Mouse (Mus musculus) 416B (cell line): ENCODE measurements around the gene Lor.

Source experiments
- DNase-seq: peaks from one replicate; pipeline ENCODE4 v3.0.0; 2011; ENCODE audit warnings: low read depth

Lor gene

DNA sequence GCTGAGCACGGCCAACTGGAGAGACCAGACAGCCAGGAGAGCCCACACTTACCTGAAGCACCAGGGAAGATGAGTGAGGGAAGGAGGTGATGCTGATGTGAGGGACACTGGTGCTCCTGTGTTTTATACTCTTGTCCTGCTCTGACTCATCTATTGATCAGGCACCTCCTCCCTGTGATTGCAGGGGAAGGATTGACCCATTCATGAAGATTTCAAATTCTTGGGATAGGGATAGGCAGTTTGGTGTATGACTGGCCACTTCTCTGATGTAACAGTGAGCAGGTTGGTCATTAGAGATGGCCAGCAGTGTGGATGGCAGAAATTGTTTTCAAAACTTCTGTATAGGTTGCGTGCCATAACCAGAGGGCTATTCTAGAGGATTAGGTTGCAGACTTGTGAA lies at the start of gene Lor:
TSS of gene Lor (minus strand) at position 101 of the 400 bp plus-strand sequence.
- DNase-seq: no peak

DNA sequence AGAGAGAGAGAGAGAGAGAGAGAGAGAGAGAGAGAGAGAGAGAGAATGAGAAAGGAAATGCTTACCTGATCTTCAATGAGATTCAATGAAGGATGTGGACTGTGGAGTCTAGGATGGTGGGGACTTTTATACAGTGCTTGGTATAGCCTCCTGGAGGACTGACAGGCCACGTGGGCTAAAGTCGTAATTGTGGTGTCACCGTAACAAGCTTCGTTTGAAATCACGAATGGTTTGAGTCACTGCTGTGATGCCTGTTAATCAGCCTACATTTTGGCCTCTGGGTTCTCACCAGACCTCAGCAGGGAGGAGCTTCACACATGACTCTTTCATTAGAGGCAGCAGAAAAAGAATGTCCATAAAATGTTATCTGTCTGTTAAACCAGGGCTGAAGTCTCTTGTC lies 40.9 kb upstream of the Lor start, which contains the start of gene Prr9:
TSS of gene Prr9 (minus strand) at position 101 of the 400 bp plus-strand sequence.
- DNase-seq: no peak

DNA sequence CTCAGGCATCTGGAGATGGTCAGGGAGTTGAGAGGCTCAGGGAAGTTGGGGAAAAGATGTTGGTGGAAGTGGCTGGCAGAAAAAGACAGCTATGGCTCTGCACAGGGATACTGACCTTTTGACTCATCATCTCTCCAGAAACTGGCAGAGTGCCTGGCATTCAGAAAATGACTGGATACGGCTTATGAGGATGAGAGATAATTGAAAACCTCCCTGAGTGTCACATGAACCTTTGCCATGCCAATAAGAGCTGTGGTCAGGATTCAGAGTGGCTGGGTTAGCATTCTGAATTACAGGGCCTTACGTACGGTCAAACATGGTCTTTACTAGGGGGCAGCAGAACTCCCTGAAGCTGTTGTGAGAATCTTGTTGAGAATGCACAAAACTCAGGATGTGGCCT lies 38.0 kb upstream of the Lor start:
- DNase-seq: no peak

DNA sequence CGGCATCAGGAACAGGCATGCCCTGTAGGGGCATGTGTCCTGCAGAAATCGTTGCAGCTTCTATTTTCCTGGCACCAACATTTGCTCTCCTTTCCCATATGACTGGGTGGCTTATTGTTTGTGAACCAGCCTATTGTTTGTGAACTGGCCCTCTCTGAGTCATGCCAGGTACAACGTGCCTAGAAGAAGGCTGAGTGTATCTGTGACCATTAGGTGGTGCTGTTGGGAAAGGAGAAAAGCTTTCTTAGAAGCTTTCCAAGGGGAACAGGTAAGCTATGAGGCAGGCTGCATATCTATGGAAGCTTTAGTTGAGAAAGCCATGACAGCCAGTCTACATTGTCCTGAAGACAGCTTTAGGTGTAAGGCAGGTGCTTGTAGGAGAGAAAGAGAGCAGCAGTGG lies 35.0 kb upstream of the Lor start:
- DNase-seq: peak; percentile 52

DNA sequence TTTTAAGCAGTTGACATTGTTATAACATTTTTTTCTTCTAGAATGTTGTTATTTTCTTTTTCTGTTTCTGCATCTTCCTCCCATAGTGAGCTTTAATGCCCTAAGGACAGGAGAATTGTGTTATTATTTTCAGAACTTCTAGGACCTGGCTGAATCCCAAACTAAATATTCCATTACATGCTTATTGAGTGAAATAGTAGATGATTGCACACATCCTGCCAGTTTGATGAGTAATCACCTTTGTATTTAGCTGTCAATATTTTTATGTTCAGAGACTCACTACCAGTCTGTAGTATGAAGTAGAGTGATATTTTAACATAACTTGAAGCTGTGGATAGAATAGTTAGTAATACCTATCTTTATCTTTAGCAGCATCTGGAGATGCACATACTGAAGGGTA lies 28.6 kb upstream of the Lor start:
- no peak for DNase-seq

DNA sequence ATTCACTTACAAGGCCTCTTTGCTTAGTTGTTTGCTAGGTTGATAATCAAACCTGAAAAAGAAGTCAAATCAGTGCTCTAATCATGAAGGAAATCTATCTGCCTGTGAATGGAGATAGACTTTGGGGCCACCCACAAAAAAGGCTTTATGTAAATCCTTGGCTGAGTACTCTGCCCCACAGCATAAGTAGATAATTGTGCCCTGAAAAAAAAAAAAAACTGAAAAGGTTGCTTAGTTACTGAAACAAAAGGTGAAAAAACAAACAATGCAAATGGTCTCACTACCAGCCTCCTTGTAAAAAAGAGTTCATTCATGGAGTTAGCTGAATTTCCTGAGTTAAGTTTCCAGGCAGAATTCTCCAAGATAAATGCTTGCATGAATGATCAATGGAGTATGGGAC lies 27.8 kb upstream of the Lor start:
- DNase-seq: no peak

DNA sequence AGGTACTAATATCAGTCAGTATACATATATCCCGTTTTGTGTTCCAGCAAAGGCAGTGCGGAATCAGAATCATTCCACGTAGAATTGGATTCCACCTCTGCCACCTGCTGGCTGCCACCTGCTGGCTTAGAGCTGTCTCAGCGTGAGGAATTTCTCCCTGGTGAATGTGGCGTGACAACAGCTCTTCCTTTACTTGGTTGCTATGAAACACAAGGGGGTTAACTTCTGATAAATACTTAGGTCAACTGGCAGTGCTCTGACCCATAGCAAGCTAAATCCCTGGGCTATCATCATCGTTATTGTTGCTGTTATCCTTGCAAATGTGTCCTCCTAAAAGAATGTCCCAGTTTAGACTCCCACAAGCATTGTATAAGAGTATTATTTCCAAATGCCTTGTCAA lies 23.6 kb upstream of the Lor start:
- no peak for DNase-seq

DNA sequence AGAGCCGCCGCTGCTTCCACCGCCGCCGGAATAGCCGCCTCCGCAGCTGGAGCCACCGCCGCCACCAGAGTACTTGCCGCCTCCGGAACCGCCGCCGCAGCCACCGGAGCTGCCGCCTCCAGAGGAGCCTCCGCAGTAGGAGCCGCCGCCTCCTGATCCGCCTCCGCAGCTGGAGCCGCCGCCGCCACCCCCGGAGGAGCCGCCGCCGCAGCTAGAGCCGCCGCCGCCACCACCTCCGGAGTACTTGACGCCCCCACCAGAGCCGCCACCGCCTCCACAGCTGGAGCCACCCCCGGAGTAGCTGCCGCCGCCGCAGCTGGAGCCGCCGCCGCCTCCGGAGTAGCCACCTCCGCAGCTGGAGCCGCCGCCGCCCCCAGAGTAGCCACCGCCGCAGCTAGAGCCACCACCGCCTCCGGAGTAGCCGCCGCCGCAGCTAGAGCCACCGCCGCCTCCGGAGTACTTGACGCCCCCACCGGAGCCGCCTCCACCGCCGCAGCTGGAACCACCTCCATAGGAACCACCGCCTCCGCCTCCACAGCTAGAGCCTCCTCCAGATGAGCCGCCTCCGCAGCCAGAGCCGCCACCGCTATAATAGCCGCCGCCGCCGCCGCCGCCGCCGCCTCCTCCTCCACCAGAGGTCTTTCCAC lies 1.5 kb downstream of the Lor start:
- DNase-seq: no peak

DNA sequence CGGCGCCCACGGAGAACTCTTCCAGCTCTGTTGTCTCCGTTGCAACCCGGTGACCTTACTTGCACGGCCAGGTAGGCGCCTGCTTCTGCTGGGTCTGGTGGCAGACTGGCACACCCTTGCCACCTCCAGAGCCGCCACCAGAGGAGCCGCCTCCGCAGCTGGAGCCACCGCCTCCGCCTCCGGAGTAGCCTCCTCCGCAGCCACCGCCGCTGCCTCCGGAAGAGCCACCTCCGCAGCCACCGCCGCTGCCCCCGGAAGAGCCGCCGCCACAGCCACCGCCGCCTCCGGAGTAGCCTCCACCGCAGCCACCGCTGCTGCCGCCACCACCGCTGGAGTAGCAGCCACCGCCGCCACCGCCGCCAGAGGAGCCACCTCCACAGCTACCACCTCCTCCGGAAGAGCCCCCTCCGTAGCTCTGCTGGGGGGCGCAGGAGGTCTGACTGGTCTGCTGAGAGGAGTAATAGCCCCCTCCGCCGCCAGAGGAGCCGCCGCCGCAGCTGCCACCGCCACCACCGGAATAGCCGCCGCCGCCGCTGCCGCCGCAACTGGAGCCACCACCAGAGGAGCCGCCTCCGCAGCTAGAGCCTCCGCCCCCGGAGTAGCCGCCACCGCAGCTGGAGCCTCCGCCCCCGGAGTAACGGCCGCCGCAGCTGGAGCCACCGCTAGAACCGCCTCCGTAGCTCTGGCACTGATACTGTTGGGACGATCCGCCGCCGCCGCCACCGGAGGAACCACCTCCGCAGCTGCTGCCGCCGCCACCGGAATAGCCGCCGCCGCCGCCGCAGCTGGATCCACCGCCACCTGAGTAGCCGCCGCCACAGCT lies 2.3 kb downstream of the Lor start:
- DNase-seq: no peak

DNA sequence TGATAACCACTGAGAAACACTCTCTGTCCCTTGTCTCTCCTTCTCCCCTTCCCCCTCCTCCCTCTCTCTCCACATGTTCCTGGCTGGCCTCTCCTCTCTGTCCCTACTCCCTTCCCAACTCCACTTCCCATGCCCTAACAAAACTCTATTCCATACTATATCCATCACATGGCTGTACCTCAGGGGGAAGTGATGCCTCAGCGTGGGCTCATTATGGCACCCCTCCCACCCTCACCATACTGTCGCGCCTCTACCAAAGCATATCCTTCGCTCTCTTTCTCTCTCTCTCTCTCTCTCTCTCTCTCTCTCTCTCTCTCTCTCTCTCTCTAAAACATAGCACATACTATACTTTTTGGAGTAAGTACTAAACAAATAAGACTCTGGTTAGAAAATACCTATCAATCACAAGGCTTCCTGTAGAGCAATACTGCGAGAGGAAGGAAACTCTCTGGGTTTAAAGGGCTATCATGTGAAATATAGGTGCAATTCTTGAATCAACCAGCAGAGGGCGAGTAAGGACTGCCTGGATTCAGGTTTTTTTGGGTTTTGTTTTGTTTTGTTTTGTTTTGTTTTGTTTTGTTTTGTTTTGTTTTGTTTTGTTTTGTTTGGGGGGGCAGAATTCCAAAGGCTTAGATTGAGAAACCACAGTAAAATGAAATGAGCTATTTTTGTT lies 32.4 kb downstream of the Lor start:
- DNase-seq: peak; percentile 17

DNA sequence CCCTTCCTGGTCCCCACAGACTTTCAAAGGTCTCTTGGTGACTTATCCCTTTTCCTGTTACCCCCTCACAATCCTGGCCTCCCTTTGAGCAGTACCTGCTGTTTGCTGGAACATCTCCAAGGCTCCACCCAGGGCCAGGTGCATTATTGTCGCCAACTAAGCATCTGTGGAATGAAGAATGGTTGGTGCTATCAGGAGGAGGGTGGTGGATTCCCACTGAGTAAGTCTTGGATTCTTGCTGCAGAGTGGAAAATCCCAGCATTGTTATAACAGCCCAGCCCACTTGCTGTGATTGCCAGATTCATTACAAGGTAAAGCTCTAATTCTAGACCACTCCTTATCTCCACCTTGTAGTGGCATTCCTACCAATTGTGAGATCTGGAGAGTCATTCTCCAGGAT lies 49.0 kb downstream of the Lor start:
- DNase-seq: no peak

DNA sequence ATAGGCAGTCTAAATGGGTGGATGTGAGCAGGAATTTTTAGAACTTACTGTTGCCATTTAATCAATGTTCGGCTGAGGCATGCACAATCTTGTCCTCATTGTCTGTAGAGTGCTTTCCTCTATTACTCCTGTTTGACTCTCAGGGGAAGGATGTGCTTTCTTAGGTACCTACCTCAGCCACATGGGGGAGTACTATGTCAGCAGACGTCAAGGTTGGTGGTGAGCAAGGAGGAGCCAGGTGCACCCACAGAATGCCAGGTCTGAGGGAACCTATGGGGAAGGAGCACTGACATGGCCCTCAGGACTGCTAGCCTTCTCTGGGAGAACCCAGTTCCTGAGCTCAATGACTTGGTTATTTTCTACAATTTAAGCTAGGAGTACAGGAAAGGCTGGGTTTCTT lies 49.7 kb downstream of the Lor start:
- no peak for DNase-seq
